Mouse (Mus musculus) mesoderm, embryonic 11.5 days (tissue): Measurements from ENCODE around the gene Pcnp.
"Not testable (repeated sequence)": the region's sequence is repeated elsewhere in the genome, so short reads cannot be mapped to it uniquely, and the experiment has no call there.

Experiments
- DNase-seq: peaks from one replicate; pipeline ENCODE4 v3.0.0-alpha.2; 2012; ENCODE audit warnings: low read depth, low spot score

Pcnp gene

DNA sequence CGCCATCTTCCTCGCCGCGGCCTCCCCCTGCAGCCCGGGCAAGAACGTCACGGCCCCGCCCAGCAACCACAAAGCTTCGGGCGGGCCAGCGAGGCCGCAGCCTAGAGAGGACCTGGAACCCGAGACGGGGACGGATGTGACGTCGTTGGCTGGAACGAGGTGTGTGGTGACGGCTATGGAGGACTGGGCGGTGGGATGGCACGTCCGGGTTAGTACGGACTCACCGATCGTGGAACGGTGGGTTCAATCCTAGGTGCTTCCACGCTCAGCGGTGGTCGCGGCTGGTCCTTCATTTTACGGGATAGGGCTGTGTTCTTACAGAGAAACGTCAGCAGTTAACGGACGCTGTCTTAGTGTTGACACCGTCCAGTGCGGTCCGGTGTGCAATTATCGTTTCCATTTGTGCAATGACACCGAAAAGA is at the start of gene Pcnp:
Pcnp (minus strand) TSS at position 79 of the 422 bp plus-strand sequence.
- peak; percentile 98 for DNase-seq

DNA sequence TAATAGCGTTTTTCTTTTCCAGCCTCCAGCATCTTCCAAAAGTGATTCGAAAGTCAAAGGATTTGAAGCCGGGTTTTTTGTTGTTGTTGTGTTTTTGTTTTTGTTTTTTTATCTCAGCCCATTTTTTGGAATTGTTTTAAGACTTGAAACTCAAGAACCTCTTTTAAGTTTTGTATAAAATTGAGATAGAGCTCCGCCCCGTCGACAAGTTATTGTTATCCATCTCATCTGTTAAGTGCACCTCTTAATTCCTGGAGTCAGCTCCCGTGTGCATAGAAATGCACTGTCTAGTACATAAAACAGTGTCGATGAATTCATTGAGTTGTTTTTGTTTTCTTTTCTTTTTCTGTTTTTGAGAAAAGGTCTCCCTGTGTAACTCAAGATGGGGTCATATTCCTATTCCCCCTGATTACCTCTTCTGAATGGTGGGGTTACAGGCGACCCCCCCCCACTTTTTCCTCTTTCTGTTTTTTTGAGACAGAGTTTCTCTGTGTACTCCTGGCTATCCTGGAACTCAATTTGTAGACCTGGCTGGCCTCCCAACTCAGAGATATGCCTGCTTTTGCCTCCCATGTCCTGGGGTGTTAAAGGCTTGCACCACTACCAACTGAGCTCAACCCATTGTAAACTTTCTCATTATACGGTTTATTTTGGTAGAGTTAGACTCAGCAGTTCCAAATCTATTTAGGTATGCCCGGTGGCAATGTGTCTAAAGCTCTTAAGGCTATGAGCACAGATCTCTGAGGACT is 46.8 kb upstream of the Pcnp start:
- no peak for DNase-seq

DNA sequence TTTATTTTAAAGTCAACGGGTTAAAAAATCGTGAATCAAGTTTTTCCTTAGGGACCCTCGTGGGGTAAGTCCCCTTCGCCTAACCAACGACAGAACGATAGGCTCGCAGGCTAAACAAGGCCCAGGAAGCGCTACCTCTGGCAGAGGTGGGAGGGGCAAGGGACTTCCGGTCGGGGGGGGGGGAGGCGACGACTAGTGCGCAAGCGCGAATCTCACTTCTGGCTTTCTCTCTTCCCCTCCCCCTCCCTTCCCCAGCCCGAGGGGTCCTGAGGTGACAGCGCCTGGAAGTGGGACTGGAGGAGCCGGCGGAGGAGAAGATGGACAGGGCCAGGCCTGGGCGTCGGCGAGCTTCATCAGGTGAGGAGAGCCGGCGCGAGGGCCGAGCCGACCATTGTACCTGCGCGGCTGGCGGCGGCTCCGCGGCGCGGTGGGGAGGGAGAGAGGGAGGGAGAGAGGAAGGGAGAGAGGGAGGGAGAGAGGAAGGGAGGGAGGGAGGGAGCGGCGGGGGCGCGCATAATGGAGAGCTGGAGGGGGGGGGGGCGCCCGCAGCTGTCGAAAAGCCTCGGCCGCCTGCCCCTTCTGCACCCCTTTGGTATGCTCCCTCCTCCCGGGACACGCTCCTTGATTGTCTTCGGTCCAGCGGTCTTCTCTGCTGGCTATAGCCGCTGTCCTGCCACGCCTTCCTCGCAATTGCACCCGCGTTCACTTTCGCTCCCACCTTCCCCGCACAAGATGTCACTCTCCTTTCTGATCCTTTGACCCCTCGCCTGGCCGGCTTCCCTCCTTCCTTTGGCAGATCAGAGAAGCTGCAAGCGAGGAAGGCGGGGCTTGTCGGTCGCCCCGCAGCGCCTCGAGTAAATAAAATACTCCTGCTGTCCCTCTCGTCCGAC is 45.9 kb upstream of the Pcnp start:
- peak; percentile 93 for DNase-seq

DNA sequence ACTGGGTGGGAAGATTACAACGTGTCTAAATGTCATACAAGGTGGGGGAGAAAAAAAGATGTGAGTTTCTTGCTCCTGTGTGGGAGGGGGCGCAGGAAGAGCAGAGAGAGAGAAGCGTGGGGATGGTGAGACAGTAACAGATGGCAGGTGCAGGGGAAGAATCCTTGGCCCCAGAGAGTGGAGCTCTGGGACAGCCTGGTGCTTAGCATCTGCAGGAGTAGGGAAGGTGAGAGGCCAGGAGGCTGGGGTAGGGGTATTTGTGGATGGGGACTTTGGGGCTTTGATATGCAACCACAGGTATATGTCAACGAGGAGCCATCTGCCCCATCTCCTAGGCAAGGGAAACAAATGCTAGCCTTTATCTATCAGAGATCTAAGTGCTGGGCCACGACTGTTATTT is 45.0 kb upstream of the Pcnp start:
- DNase-seq, result no peak

DNA sequence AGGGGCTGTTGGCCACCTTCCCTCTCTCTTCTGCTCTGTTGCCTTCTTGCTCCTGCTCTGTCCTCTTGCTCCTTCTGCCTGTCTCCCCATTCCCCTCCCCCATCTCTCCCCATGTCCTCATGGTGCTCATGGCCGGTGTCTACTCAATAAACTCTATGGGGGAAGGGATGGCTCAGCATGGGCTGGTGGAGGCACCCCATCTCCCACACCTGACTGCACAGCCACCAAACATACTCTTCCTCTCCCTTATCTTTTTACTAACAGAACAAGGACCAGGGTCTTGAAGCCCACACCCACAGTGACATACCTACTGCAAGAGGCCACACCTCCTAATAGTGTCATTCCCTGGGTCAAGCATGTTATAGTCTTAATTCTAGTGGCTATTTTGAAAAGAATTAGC is 44.6 kb upstream of the Pcnp start:
- DNase-seq, result no peak

DNA sequence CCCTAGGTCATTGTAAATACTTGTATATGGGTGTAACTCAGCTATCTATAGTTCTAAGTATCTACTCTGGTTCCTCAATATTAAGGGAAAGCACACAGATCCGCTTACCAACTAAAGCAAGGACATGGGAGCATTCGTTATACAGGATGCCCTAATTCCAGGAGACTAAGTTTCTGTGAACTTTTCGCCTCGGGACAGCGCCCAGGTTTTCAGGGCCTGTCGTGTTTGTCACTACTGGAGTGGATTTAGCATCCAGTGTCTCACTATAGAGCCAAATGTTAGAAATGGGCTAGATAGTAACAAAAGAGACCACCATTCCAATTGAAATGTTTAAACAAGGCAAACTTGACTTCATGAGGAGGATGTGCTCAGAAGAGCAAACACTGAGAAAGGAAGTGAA is 43.6 kb upstream of the Pcnp start:
- DNase-seq, result not testable (repeated sequence)

DNA sequence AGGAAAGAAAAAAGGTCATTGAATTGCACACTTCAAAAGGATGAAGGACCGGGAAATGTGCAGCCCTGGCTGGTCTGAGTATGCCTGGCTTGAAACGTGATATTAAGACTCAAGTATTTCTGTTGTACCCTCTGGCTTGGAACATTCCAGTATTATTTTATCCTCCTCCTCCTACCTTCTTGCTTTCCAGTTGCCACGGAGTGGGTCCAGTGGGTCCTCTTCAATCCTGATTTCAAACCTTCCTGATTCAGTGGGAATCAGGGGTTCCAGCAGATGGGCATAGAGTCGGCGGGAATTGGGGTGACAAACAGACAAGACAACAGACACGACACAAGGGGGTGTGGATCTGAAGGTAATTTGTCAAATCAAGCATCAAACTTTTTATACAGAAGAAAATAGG is 43.0 kb upstream of the Pcnp start:
- DNase-seq, result no peak

DNA sequence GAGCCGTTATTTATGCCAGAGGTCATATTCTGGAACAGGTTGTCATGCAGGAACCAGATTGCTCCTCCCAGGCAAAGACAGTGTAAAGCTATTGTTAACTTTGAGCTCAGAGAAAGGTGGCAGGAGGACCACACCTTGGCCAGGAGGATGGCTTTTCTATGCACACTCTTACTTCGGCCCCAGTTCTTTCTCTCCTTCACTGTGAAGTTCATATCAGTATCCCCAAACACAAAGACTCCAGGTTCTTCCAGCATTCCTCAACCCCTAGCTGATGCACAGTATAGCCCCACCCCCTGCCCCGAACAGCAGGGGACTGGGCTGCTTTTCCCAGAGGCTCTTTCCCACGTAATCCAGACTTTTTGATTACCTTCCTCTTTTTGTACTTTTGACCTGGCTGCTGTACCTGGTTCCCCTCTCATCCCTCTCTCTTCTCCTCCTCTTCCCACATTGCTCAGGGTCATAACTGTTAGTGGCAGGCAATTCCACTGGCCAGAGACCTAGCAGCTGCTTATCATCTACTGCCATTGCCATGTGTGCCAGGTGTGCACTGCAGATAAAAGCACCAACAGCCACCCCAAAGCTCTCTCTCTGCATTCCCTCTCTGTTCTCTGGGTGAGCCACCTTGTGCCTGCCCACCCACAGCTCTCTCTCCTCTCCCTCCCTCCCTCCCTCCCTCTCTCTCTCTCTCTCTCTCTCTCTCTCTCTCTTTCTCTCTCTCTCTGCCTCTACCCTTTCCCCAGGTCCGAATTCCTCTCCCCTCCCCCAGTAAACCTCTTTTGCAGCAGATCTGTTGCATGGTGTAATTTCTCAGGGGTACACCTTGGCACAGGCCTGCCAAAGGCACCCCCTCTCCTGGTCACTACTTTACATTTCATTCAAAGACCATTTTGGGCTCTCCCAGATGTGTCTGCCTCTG is 42.0 kb upstream of the Pcnp start:
- no peak for DNase-seq

DNA sequence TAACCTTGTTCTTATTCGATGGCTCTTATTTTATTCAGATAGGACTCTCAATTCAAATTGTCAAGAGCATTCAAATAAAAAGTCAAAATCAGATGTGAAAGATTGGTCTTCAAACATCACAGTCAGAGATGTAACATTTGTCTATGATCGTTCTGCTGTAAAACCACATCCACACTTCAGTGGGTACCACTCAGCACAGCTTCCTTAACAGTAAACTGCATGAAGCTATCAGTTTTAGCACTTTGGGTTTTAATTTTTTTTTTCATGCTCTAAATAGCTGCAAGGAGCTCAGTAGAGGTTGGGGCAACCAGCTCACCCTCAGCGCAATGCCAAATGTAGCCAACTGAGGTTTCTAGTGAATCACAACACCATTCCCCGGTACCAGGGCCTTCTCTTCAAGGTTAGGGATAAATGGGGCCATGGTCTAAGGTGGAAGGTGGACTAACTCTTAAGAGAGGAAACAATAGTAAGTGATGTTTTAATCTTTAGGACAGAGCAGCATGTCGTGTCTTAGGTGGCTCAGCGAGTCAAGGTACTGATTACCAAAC is 39.1 kb upstream of the Pcnp start:
- no peak for DNase-seq

DNA sequence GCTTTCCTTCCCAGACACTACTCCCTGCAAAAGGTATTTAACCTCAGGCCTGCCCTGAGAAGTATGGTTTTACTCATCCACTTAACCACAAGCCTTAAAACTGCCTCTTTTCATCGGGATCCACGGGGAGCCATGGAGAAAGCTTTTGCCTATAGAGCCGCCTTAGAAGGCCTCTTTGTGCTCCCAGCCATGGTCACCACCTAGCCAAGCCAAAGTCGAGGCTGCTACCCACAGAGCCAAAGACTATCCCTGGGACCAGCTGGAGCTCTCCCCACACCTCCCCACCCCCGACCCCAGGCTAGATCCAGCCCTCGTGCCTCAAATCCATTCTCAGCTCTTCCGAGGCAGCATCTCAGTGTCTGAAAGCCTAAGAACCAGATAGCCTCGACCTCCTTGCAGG is 36.6 kb upstream of the Pcnp start:
- no peak for DNase-seq

DNA sequence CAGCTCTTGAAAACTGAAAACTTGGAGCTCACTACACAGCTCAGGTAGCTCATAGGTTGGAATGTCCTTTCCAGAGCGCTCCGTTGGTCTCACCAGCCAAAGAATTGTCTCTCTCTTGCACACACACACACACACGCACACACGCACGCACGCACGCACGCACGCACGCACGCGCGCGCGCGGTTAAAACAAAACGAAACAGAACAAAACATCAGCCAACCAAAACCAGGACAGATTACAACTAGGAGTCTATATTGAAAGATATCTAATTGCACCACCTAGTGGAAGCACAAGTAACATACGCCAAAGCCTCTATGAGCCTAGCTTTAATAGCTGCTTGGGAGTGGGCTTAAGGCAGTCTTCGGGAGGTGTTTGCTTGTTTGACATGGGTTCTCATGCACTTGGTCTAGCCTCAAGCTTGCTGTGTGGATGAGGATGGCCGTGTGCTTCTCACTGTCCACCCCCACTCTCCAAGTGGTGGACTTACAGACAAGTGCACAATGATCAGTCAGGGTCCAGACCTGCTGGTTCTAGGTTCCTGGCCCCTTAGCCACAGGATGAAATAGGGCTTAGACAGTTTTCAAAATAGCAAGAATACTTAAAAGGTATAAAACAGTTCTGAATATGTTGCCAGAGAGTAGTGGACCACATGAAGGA is 34.9 kb upstream of the Pcnp start:
- peak; percentile 68 for DNase-seq

DNA sequence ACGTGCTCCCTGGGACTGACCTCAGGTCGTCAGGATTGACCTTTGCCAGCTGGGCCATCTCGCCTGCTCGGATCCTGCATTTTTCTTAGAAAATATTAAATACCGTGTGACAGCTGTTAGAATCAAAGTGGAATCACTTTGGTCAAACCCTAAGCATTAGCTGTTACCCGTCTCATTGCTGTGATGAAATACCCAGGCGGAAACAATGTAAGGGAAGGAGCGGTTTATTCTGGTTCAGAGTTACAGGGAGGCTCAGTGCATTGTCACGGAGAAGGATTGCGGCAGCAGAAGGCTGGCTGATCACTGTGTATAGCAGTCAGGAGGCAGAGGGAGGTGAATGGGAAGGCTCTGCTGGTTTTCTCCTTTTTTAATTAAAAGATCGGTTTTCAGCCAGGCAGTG is 33.4 kb upstream of the Pcnp start:
- no peak for DNase-seq

DNA sequence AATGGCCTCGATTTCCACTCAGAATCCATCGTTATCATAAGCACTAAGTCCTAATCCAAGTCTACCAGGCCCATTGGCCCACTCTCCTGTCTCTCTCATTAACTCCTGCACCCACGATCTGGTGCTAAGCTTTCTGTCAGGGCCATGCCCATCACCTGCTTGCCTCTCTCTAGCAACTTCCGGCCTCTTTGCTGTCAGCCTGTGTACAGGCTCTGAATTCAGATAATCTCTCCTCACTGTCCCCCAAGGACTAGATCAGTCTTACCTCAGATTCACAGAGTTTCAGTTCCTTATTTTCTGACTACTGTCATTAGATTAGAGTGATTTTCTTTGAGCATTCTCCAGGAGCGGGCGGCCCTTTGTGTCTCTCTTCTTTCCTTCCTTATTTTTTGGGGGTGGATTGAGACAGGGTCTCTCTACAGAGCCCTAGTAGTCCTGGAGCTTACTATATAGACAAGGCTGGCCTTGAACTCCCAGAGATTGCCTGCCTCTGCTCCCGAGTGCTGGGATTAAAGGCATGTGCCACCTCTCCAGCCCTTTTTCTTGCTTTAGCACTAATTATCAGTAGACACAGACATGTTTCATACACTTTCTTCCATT is 32.6 kb upstream of the Pcnp start:
- DNase-seq, result no peak

DNA sequence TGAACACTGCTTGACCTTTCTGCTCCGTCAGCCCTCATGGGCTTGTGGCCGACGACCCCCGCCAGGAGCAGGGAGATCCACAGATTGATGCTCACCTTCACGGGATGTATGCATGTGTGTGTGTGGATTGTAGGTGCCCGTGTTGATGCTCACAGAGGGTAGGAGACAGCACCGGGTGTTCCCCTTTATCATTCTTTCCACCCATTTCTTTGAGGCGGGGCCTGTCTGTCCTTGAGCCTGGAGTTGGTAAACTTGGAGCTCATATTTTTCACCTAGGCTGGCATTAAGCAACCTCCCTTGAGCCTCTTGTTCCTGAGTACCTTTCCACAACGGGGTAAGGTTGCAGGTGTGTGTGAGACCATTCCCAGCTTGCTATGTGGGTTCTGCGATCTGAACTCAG is 28.6 kb upstream of the Pcnp start:
- DNase-seq, result no peak

DNA sequence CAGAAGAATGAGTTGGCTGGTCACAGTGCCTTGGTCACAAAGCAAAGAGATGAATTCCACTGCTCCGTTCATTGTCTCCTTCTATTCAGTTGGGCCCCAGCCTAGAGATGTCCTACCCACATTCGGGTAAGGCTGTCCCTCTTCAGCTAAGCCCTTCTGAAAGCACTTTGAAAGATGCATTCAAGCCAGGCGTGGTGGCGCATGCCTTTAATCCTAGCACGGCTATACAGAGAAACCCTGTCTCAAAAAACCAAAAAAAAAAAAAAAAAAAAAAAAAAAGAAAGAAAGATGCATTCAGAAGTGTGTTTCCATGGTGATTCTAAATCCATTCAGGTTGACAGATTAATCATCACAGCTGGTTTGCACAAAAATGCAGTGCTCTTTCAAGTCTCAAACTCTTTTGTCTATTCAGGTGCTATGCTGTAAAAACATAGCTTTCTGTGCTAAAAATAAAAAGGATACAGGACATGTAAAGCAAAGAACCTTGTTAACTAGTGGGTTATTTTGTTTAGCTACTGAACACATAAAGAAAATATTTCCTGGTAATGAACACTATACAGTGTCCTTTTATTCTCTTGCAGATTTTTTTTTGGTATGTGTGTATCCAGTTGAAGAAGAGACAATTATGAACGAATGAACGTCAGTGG is 27.5 kb upstream of the Pcnp start:
- no peak for DNase-seq

DNA sequence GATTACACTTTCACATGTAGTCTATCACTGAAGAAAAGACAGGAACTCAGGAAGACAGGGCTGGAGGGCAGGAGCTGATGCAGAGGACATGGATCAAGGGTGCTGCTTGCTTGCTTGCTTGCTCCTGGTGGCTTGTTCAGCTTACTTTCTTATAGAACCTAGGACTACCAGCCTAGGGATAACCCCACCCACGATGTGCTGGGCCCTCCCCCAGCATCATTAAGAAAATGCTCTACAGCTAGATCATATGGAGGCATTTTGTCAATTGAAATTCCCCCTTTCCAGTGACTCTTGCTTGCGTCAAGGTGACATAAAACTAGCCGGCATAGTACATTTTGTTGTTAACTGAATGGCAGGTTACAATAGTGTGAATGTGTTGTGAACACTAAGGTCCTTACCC is 26.4 kb upstream of the Pcnp start:
- no peak for DNase-seq

DNA sequence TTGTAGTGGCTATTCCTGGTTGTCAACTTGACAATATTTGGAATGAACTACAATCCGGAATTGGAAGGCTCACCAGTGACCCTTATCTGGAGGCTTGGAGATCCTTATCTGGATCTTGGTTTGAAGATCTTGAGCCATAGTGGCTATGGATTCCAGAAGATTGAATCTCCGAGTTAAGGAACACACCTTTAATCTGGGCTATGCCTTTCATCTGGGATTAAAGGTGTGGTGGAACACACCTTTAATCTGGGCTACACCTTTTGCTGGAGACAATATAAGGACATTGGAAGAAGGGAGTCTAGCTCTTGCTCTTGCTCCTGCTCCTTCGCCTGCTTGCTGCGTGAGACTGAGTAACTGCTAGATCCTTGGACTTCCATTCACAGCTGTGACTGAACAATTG is 18.5 kb upstream of the Pcnp start, which contains the start of gene Senp7:
Senp7 (plus strand) TSS at position 301 of the 400 bp plus-strand sequence.
- not testable (repeated sequence) for DNase-seq

DNA sequence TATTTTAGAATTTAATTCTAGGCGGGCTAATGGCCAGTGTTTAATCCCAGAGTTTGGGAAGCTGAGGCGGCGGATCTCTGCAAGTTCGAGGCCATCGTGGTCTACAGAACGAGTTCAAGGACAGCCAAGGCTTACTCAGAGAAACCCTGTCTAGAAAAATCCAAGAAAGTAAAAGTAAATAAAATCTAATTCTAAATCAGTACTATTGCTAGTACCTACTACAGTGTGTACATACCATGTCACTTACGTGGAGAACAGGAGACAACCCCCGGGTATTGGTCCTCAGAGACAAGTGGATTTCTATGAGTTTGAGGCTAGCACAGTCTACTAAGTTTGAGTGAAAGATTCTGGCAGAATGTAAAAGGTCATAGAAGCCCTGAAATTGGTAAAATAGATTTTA is 8.6 kb upstream of the Pcnp start:
- DNase-seq, result no peak

DNA sequence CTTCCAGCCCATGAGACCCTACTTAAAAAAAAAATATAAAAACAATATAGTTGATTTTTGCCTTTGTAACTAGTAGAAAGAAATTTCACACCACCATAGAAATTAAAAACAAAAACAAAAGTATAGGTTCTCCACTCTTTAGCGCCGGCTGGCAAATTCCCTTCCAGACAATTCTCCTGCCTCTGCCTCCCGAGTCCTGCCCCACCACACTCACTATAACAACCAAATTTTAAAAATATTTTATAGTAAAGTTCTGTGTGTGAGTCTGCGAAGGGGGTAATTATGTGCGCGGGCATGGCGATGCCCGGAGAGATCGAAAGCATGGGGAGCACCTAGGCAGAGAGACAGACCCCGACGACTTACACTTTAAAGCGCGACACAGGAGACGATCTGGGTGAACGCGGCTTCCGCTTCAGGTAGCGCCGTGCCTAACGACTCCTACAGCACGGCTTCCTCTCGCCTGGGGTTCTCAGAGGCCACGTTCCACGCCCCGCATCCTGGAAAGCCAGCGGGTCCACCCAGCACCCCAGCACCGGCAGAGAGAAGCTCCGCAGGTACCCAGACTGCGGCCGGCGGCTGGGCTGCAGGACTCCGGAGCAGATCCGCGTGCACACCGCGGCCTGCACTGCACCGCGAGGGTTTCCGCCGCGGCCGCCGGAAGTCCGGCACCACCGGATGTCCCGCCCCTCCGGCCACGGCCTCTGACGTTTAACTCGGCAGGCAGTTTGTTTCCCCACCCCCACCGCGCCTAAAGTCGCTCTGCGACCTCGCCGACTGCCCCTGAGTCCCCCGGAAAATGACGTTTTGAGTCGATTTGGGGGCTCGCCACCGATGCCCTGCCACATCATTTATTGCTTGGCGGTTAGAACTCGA is 7.8 kb upstream of the Pcnp start, which contains the start of gene Trmt10c:
Trmt10c (minus strand) TSS at position 682 of the 873 bp plus-strand sequence.
- DNase-seq, result peak; percentile 95
